Mouse (Mus musculus): ENCODE results near the gene Eml6.

DNA sequence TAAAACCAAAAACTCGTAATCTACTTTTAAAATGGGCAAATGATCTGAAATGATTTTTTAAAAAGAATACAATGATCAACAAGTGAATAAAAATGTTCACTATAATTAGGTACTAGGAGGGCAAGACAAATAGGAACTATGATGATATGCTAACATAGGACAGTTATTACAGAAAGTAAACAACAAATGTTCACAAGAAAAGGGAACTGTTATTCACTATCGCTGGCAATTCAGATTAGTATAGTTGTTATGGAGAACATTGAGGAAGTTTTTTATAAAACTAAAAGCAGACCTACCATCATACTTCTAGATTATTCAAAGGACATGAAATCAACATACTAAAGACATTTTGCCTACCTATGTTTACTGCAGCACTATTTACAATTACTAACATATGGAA lies 155.7 kb downstream of the Eml6 start:
- TF ChIP-seq CTCF (IDR thresholded peaks at IDR 0.05; ENCODE audit: borderline replicate concordance, control insufficient read depth, extremely low read depth, insufficient read depth, low read length, poor library complexity) (no peak), POLR2A (IDR thresholded peaks at IDR 0.05; ENCODE audit: control insufficient read depth, extremely low read depth, insufficient read depth, low read length, poor library complexity) (no peak)
